Mouse (Mus musculus): ENCODE measurements at regions not wholly inside any gene's neighbourhood (a gene's known extent, or its start where the extent isn't known, plus 50 kb on each side); places are given as distances from the start of the nearest gene placed in this dataset.

GRCm38 (mm10) chr19:28205691-28206090 lies 194.7 kb upstream of the Rfx3 start:
- no peak for DNase-seq

GRCm38 (mm10) chr19:28203719-28204118 lies 192.8 kb upstream of the Rfx3 start:
- DNase-seq: no peak

DNA sequence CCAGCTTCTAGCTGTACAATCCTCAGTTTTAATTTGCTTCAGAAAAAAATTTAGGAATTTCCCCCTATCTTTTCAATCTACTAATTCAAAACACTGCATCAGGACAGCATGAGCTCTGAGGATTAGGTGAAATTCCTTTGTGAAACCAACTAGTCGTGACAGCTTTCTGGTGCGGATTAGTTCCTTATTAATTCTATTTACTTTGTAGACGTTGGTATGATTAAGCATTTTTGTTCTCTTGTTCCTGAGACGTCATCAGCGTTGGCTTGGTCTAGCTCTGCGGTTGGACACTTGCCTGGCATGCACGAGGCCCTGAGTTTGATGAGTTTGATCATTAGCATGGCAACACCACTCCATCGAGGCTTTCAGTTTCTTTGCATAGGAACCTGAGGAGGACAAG lies 188.4 kb upstream of the Rfx3 start:
- no peak for DNase-seq

DNA sequence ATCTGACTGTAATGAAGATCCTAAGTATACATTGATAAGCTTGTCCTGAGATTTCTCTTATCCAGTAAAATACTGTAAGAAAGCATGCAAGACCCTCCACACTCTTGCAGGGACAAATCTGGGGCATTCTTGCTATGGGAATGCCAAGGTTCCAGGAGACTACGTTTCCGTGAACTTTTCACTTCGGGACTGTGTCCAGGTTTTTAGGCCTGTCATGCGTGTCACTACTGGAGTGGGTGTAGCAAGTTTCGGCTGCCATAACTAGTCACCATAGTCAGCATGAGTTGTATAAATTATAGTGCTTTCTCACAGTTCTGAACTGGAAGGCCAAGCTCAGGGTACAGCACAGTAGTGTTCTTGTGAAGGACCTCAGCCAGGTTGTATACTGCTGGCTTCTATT lies 185.9 kb upstream of the Rfx3 start:
- no peak for DNase-seq

DNA sequence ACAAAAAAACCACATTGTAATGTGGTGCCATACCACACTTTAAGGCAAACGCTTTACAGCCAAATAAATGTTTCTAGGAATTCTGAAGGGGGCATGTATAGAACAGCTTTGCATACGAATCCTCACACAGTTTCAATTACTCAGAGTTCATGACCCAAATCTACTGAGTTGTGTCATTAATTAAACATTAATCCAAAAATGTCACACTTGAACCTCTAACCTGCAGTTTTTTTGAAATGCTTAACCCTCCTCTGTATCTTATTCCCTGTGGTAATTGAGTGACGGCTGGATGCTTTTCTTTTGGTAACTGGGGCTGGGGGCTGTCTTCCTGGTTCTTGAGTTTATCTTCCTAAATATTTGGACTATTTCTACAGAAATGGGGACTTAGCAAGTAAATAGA lies 181.3 kb upstream of the Rfx3 start:
- DNase-seq: no peak

DNA sequence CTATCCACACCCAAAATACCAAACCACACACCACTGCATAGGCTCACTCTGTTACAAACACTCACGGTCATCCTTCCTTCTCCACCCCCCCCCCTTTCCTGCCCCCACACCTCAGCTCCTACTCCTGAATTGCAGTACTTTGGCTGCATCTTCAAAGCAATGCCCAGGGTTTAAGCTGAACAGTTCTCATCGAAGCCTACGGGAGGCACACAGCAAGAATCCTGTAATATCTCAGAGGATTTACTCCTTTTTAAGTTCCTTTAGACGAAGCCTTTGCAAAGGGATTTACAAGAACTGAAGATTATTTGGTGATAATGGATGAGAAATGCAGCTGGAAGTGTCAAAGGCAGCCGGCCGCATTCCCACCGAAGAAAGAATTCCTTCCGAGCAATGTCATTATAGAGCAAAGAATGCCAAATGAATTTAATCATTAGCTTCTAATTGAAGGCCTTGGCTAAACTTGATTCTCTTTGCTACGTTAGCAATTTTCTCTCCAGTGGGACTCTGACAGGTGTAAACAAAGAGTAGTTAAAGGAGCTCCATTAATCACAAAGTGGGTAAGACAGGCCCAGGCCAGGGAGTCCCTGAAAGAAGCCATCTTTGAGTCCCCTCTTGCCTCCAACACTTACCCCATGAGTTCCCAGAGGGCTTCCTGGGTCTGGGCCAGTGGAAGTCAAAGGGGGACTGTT lies 180.6 kb upstream of the Rfx3 start:
- no peak for DNase-seq

GRCm38 (mm10) chr19:28190250-28190649 lies 179.3 kb upstream of the Rfx3 start:
- DNase-seq: peak; percentile 4

DNA sequence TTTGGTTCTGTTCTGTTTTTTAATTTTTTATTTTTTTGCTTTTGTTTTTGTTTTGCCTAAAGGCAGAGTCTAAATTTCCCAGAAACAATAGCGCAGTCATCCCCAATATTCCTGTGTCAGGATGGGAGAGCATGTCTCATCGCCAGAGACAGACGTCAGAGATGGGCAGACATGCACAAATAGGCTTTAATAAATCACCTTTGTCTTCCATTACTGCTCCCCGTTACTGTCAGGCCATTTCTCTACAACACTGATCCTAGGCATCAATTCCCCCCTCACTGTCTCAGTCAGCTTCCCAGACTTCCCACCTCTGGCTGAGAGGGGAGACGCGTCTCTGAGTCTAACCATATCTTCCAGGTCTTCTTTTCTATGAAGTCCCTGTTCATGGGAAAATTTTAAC lies 177.4 kb upstream of the Rfx3 start:
- no peak for DNase-seq

GRCm38 (mm10) chr19:28182411-28183182 lies 171.6 kb upstream of the Rfx3 start:
- DNase-seq: no peak

DNA sequence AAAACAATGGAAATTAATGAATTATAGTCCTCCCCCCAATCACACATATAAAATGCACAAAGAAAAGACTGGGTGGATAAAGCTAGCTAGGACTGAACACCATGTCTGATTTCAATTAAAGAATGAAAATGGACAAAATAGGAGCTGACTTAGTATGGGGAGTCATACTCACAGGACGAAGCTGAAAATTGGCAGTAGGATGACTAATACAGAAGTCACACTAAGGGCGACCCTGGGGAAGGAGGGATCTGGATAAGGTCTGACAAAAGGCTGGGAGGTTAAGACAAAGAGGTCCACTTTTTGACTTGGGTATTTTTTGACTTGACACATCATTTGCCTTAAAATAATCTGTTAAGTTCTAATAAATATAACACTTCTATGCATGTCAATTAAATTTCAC lies 170.2 kb upstream of the Rfx3 start:
- no peak for DNase-seq

- no peak for DNase-seq
Observed at GRCm38 (mm10) chr19:28178114-28178513, 167.1 kb upstream of the Rfx3 start.

GRCm38 (mm10) chr19:28176821-28177220 lies 165.9 kb upstream of the Rfx3 start:
- DNase-seq: no peak

DNA sequence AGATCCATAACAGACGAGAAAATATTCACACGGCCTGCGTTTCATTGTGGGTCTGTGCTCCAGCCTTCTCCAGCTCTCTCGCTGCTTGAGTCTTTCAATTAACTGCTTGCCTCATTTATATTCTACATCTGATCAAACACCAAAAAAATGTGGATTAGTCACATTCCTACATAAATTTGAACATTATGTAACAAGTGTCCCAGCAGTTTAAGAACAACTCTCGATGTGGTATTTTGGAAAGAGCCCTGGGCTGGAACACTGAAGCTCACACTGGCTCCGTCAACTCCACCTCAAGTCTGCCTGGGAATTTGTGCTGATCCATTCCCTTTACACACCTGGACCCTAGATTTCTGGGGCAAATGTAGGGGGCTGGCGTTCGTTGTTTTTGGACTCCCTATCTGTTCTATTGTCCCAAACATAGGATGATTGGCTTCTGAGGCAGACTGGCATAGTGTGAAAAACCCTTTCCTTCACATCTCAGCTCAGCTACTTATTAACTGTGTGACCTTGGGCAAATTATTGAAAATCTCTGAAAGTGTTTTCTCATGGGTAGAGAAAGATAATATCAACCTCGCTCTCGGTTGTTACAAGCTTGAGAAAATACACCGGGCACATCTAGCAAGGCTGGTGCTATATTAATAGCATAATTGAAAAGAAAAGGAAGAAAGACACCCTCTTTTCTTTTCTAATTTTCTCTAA lies 161.0 kb upstream of the Rfx3 start:
- DNase-seq: no peak

- DNase-seq: no peak
Observed at GRCm38 (mm10) chr19:28167451-28168165, 156.6 kb upstream of the Rfx3 start.

GRCm38 (mm10) chr19:28166626-28167025 lies 155.7 kb upstream of the Rfx3 start:
- no peak for DNase-seq

DNA sequence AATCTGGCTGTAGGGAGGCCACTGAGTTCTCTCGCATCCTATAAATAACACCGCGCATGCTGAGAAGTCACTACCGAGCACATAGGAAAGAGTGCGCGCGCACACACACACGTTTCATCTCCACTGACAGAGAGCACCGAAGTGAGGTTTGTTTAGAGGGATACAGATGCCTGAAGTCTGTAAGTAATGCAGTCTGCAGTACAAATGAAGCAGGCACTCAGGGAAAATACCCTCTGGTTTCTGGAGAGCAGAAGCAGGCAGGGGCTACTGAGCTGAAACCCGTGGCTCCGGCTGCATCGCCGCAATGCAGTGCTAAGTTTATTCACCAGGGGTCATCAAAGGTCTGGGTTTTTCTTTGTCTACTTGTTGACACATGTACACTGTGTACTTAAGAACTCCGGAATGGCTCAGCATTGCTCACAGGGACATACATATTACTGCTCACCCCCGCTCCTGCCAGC lies 155.0 kb upstream of the Rfx3 start:
- DNase-seq: peak; percentile 64

- no peak for DNase-seq
Observed at GRCm38 (mm10) chr19:28163195-28163594, 152.2 kb upstream of the Rfx3 start.

GRCm38 (mm10) chr19:28160582-28160981 lies 149.6 kb upstream of the Rfx3 start:
- DNase-seq: peak; percentile 9

GRCm38 (mm10) chr19:28157196-28157595 lies 146.2 kb upstream of the Rfx3 start:
- DNase-seq: no peak

DNA sequence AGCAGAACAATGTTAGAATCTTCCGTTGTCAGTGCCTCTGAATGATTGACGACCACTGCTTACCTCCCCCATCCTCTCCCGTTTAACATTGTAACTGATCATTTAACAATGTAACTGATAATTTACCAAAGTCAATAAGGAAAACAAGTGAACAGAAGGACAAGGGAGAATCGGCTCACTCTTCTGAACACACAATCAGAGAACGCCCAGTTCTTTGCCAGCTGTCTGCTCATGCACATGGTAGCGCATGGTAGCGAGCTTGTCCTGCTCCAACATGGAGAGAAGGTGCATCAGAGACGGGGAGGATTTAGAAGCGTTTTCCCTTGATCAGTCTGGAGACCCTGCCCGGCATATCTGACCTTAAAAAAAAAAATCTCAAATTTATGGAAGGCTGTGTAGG lies 126.6 kb upstream of the Rfx3 start:
- DNase-seq: no peak

- DNase-seq: no peak
Observed at GRCm38 (mm10) chr19:28134806-28135205, 123.8 kb upstream of the Rfx3 start.

DNA sequence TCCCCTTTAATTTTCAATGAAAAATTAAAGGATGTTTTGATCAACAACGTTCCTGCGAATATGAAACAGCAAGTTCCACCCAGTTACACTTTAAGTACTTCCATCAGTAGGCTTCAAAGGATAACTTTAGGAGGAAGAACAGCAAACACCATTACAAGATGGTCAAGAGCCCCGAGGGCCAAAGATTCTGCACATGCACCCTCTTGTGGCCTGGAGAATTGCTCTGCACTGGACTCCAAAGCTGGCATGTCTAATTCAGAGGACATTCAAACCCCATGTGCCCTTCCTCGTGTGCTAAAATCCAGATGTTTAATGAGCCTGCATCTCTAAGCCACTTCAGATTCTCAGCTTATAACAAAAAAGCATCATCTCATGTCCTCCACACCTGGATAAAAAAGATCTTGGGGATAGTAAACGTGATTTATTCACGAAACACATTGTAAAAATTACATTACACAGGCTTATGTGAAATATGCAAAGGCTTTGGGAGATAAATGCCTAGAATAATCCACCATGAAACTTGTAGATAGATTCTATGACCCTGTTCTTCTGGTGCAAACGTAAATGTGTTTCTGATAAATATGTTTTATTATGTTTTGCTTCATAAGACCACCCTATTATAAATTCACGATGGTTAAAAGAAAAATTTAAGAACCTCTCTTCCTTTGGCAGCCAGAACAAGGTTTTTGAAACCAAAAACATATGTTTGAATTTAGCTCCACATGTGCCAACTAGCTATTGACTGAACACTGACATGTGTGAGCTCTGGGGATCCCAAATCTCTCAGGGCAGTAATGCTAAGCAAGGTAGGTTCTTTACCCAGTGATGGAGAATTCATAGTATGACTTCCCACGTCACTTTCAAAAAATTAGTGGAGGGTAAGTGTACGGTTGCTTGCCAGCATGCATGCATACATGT lies 100.6 kb upstream of the Rfx3 start:
- no peak for DNase-seq

Measured in right cerebral cortex, postnatal 4 days (tissue).